Mouse (Mus musculus) B cell, adult 2 months (primary cell): ENCODE data around the gene Pfkl.
"Not testable (repeated sequence)": the region's sequence is repeated elsewhere in the genome, so short reads cannot be mapped to it uniquely, and the experiment has no call there.

Experiments
- DNase-seq, 2 experiments: peaks; one replicate each; pipeline ENCODE4 v3.0.0; 2022

Gene Pfkl

DNA sequence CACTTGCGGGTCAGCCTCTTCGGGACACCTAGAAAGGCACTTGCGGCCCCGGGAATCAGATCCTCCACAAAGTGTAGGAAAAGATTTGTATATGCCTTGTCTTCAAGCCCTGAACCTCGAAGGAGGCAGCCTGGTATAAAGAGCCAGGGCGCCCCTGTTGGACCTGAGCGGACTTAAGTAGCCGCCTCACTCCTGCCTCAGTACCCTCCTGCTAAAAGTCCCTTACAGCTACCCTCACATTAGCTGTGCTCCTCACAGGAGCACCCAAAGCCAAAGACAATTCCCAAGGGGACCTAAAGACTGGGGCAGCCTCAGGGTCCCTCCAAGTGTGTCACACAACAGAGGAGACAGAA is 39.9 kb downstream of the Pfkl start:
- DNase-seq, result peak in 1 of 2 experiments; percentile 17

DNA sequence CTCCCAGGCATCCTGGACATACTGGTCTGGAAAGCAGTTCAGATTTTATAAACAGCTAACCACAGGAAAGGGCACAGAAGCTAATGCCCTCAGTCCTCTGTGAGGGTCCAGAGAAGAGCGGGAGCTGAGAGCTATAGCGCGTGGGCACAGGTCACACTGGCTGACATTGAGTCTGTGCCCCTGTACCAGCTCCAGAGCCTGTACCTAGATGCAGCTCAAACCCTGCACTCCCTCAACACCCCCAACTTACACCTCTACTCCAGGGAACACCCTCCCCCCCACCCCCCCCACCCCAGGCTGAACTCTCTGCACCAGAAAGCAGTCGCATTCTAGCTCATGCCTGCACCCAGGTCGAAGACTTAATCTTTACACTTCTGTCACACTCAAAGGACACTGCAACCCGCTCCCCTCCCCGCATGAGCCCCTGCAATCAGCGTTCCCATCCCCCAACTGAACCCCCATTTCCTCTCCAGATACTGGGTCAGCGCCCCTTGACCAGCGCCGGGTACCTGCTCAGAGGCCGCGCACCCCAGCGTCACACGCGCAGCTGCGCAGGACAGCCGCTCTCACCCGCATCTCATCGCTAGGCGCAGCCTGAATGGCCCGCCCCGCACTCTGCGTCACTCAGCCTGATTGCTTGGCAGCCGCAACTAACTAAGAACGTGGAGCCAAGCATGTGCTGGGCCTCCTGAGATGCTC is 40.5 kb downstream of the Pfkl start:
- peak; percentile 69 to 71 for DNase-seq

DNA sequence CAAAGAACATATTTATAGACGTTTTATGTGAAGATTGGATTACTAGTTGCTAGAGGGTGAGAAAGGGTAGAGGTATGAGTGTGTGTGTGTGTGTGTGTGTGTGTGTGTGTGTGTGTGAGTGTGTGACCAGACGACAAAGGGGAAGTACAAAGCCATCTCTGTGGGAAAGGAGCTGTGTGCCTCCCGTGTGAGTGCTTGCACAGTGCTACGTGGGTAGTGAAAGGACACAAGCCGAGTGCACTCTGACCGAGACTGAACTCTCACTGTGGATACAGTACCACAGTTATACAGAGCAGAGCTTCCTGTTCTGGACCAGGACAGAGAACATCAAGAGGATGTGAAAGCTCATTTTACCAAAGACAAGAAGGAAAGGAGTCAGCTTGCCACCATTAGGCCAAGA is 45.9 kb downstream of the Pfkl start:
- peak; percentile 30 to 47 for DNase-seq

DNA sequence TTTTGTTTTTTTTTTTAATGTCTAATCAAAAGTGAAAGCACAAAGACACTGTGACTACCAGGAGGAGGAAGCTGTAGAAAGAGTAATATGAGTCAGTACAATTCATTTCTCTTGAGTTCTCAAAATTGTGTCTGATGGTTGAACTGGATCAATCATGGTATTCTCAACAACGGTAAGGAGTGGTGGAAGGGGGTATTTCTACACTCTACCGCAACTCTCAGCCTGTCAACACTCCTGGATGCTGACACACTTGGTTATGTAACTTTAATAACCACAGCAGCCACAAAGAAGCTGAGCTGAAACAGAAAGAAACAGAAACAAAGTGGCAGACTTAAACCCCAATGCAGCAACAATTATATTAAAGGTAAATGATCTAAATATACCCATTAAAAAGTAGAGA is 47.2 kb downstream of the Pfkl start:
- DNase-seq, result no peak

DNA sequence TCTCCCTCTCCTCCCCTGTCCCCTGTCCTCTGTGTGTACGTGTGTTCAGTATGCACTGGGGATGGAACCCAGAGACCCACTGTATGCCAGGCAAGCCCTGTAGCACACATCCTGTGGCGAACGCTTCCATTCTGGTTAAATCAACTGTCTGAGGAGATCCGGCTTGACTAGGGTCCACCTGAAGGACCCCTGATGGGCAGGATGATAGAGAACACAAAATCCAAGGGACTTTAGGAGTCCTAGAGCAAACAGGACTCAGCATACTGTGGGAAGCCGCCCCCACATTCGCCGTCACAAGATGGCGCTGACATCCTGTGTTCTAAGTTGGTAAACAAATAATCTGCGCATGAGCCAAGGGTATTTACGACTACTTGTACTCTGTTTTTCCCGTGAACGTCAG is 59.4 kb downstream of the Pfkl start:
- DNase-seq, result not testable (repeated sequence)

DNA sequence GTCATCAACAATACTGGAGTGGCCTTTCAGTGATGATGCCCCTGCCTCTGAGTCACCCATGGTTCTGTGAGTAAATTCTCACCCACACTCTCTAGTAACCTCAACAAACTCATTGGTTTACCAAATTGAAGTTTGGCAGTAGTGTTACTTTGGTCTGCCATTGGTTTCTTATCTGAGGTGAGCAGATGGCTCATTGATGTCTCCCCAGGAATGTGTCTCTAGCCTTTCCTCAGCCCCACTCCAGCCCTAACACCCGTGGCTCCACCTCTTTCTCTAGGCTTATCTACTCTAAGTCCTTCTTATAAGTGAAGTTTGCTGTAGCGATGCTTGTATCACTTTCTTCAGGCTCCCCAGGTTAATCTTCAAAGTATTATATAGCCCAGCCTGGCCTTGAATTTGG is 70.2 kb downstream of the Pfkl start:
- no peak for DNase-seq
